Mouse (Mus musculus) olfactory bulb, adult 2 months (tissue): ENCODE results near the gene Cdh4.

Experiments used
- CTCF ChIP-seq: fragments of 200-500 bp; IDR thresholded peaks from 2 replicates; pipeline ENCODE4 v1.5.1; 2012; ENCODE audit warnings: low read depth, mild to moderate bottlenecking, low read length, moderate library complexity; ENCODE audit not compliant: insufficient read depth
- POLR2A ChIP-seq: fragments of 200-500 bp; IDR thresholded peaks from 2 replicates; pipeline ENCODE4 v1.6.1; 2012; ENCODE audit warnings: mild to moderate bottlenecking, low read depth, low read length, moderate library complexity; ENCODE audit not compliant: insufficient read depth

GRCm38 (mm10) chr2:179449018-179449417 is 6.8 kb downstream of the Cdh4 start:
- TF ChIP-seq CTCF, result no peak
- no peak for TF ChIP-seq POLR2A
